Mouse (Mus musculus) small intestine, adult 2 months (tissue): ENCODE results near the gene Dok7.

Source experiments
- CTCF ChIP-seq: fragments of 200-500 bp; IDR thresholded peaks from 2 replicates; pipeline ENCODE4 v1.5.1; 2012; ENCODE audit warnings: low read depth, mild to moderate bottlenecking, control low read depth, inconsistent platforms, low read length, moderate library complexity, mixed read lengths; ENCODE audit not compliant: insufficient replicate concordance, insufficient read length; ENCODE audit errors: extremely low read depth
- POLR2A ChIP-seq: fragments of 200-500 bp; IDR thresholded peaks from 2 replicates; pipeline ENCODE4 v1.6.1; 2012; ENCODE audit warnings: low read depth, mild to moderate bottlenecking, control low read depth, inconsistent platforms, low read length, moderate library complexity

- no peak for TF ChIP-seq CTCF
- no peak for TF ChIP-seq POLR2A
Measured at GRCm38 (mm10) chr5:35057582-35057981, 1.0 kb downstream of the Dok7 start.
